Mouse (Mus musculus): ENCODE measurements around the gene Mtap. TPM values are rescaled to one million over a fixed set of nuclear protein-coding genes. Genes with fewer than 3 reads are reported as not detected.

The Mtap gene
- polyA plus RNA-seq, 1 experiment from 2014 or later, result 72.0 TPM

DNA sequence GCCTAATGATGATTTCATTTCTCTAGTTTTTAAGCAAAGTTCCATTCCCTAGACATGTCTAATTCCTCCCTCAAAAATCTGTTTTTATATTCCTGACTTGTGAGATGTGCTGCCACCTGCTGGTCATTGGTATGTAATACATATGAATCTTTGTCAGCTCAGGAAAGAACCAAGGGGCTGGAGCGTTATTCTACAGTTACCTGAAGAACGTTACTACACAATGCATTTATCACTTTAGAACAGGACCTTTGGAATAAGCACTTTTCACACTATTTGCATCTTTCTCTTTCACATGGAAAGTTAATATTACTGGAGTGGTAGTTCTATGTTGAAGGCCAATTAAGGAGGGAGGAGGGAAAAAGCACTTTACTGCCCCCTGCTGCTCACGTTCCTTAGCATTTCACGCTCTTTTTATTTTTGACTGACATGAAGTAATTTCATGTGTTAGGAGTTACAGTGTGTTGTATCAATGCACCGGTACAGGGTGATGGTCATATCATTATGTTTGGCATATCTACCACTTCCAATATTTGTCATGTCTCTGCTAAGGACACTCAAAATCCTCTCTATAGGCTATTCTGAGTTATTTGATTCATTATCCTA lies 7.5 kb upstream of the Mtap start:
- 7% methylated on average over 5 of the region's 5 CpGs for WGBS
- no peak overlapping the region for H3K4me3 ChIP-seq (ENCODE audit: low read length)

DNA sequence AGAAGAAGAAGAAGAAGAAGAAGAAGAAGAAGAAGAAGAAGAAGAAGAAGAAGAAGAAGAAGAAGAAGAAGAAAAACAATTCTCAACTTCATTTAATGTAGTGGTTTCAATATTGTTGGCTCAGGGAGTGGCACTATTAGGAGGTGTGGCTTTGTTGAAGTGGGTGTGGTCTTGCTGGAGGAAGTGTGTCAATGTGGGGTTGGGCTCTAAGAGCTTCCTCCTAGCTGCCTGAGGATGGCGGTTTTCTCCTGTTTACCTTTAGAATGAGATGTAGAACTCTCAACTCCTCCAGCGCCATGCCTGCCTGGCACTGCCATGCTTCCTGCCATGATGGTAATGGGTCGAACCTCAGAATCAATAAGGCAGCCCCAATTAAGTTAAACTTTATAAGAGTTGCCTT lies 5.1 kb upstream of the Mtap start:
- no peak overlapping the region for H3K9ac ChIP-seq (replicated peaks; ENCODE audit: low read length)
- H3K9me3 ChIP-seq (ENCODE audit: low read length), result no peaks in the 10 kb centered on the region
- no peaks in the 10 kb centered on the region for H3K27me3 ChIP-seq (ENCODE audit: insufficient read depth, low read length)
- H3K27ac ChIP-seq (ENCODE audit: low read length), result no peak overlapping the region
- H3K4me1 ChIP-seq (ENCODE audit: insufficient read depth, low read length), result peaks cover 14% of the 10 kb centered on the region
- no peaks in the 10 kb centered on the region for H3K36me3 ChIP-seq (ENCODE audit: insufficient read depth, low read length)
- WGBS, result 78% methylated on average over 3 of the region's 3 CpGs
- no peak for ATAC-seq (ENCODE audit: low FRiP score, low TSS enrichment)
- H3K4me3 ChIP-seq (ENCODE audit: low read length), result no peak overlapping the region
- no peak overlapping the region for H3K4me2 ChIP-seq (replicated peaks; ENCODE audit: low read depth, low read length)

More for the DNA sequence above, 7.5 kb upstream of the Mtap start:
- no peak overlapping the region for H3K27ac ChIP-seq (ENCODE audit: low read length)
- H3K9me3 ChIP-seq (ENCODE audit: low read length), result no peaks in the 10 kb centered on the region
- H3K4me1 ChIP-seq (ENCODE audit: insufficient read depth, low read length), result peaks cover 9% of the 10 kb centered on the region
- H3K36me3 ChIP-seq (ENCODE audit: insufficient read depth, low read length), result no peaks in the 10 kb centered on the region
- peak; percentile 49 for ATAC-seq (ENCODE audit: low FRiP score, low TSS enrichment)
- H3K9ac ChIP-seq (replicated peaks; ENCODE audit: low read length), result no peak overlapping the region
- no peak overlapping the region for H3K4me2 ChIP-seq (replicated peaks; ENCODE audit: low read depth, low read length)
- no peaks in the 10 kb centered on the region for H3K27me3 ChIP-seq (ENCODE audit: insufficient read depth, low read length)

- no peaks in the 10 kb centered on the region for H3K9me3 ChIP-seq (ENCODE audit: low read length)
- H3K4me1 ChIP-seq (ENCODE audit: insufficient read depth, low read length), result peaks cover 37% of the 10 kb centered on the region
- no peaks in the 10 kb centered on the region for H3K27me3 ChIP-seq (ENCODE audit: insufficient read depth, low read length)
- no peak for ATAC-seq (ENCODE audit: low FRiP score, low TSS enrichment)
- H3K9ac ChIP-seq (replicated peaks; ENCODE audit: low read length), result peak overlapping the region; percentile 93; the same call in 1 of the 2 replicates
- no peak overlapping the region; the same call in 1 of the 2 replicates for H3K27ac ChIP-seq (ENCODE audit: low read length)
- WGBS, result 35% methylated on average over 3 of the region's 3 CpGs
- H3K36me3 ChIP-seq (ENCODE audit: insufficient read depth, low read length), result no peaks in the 10 kb centered on the region
- peak overlapping the region; percentile 83 for H3K4me2 ChIP-seq (replicated peaks; ENCODE audit: low read depth, low read length)
- peak overlapping the region; percentile 92 for H3K4me3 ChIP-seq (ENCODE audit: low read length)
Measured at GRCm38 (mm10) chr4:89136356-89136755, 566 bp upstream of the Mtap start.

- Histone ChIP-seq H3K36me3 (ENCODE audit: insufficient read depth, low read length) (peaks cover 2% of the 10 kb centered on the region; the same call in 1 of the 2 replicates), H3K4me2 (replicated peaks; ENCODE audit: low read depth, low read length) (peak overlapping the region; percentile 83), H3K9ac (replicated peaks; ENCODE audit: low read length) (peak overlapping the region; percentile 93), H3K4me1 (ENCODE audit: insufficient read depth, low read length) (peaks cover 37% of the 10 kb centered on the region), H3K4me3 (ENCODE audit: low read length) (peak overlapping the region; percentile 92), H3K27ac (ENCODE audit: low read length) (peak overlapping the region; percentile 91), H3K27me3 (ENCODE audit: insufficient read depth, low read length) (no peaks in the 10 kb centered on the region), H3K9me3 (ENCODE audit: low read length) (no peaks in the 10 kb centered on the region)
- WGBS, result under 1% methylated on average over 35 of the region's 36 CpGs
- peak; percentile 83 for ATAC-seq (ENCODE audit: low FRiP score, low TSS enrichment)
Measured at GRCm38 (mm10) chr4:89137542-89138360, 829 bp downstream of the Mtap start.

- WGBS, result 15% methylated on average over 4 of the region's 4 CpGs
- Histone ChIP-seq H3K36me3 (ENCODE audit: insufficient read depth, low read length) (peaks cover 3% of the 10 kb centered on the region; the same call in 1 of the 2 replicates), H3K9ac (replicated peaks; ENCODE audit: low read length) (peak overlapping the region; percentile 93), H3K27me3 (ENCODE audit: insufficient read depth, low read length) (no peaks in the 10 kb centered on the region), H3K4me3 (ENCODE audit: low read length) (peak overlapping the region; percentile 92), H3K4me1 (ENCODE audit: insufficient read depth, low read length) (peaks cover 37% of the 10 kb centered on the region), H3K9me3 (ENCODE audit: low read length) (no peaks in the 10 kb centered on the region), H3K4me2 (replicated peaks; ENCODE audit: low read depth, low read length) (peak overlapping the region; percentile 83), H3K27ac (ENCODE audit: low read length) (peak overlapping the region; percentile 91)
- no peak for ATAC-seq (ENCODE audit: low FRiP score, low TSS enrichment)
Measured at GRCm38 (mm10) chr4:89138361-89138651, 1.4 kb downstream of the Mtap start.

DNA sequence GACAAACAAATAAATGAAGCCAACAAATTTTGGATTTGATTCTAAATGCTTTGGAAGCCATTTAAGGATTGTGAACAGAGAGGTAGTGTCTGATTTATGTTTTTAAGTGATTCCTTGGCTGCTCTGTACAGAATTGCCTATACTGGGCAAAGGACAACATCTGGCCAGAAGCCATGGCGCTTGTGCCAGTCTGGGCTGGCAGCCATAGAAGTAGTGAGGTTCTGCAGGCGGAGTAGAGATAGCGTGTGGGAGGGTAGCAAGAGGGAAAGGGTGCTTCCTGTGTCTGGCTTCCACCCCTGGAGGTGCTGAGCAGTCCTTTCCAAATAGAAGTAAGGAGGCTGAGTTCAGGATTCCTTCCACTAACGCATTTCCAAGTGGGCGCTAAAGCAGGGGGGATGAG lies 3.9 kb downstream of the Mtap start:
- H3K9ac ChIP-seq (replicated peaks; ENCODE audit: low read length), result no peak overlapping the region
- peaks cover 10% of the 10 kb centered on the region for H3K36me3 ChIP-seq (ENCODE audit: insufficient read depth, low read length)
- H3K27me3 ChIP-seq (ENCODE audit: insufficient read depth, low read length), result no peaks in the 10 kb centered on the region
- ATAC-seq (ENCODE audit: low FRiP score, low TSS enrichment), result no peak
- peaks cover 37% of the 10 kb centered on the region for H3K4me1 ChIP-seq (ENCODE audit: insufficient read depth, low read length)
- no peak overlapping the region for H3K4me2 ChIP-seq (replicated peaks; ENCODE audit: low read depth, low read length)
- H3K4me3 ChIP-seq (ENCODE audit: low read length), result no peak overlapping the region
- 61% methylated on average over 5 of the region's 5 CpGs for whole genome bisulfite sequencing
- no peaks in the 10 kb centered on the region for H3K9me3 ChIP-seq (ENCODE audit: low read length)
- no peak overlapping the region for H3K27ac ChIP-seq (ENCODE audit: low read length)

- Histone ChIP-seq H3K27ac (ENCODE audit: low read length) (no peak overlapping the region), H3K9ac (replicated peaks; ENCODE audit: low read length) (no peak overlapping the region), H3K9me3 (ENCODE audit: low read length) (no peaks in the 10 kb centered on the region), H3K36me3 (ENCODE audit: insufficient read depth, low read length) (peaks cover 23% of the 10 kb centered on the region), H3K4me2 (replicated peaks; ENCODE audit: low read depth, low read length) (no peak overlapping the region), H3K27me3 (ENCODE audit: insufficient read depth, low read length) (no peaks in the 10 kb centered on the region), H3K4me1 (ENCODE audit: insufficient read depth, low read length) (peaks cover 9% of the 10 kb centered on the region; the same call in 1 of the 2 replicates), H3K4me3 (ENCODE audit: low read length) (no peak overlapping the region)
- WGBS, result 43% methylated on average over 6 of the region's 6 CpGs
- peak; percentile 72; the same call in 1 of the 2 replicates for ATAC-seq (ENCODE audit: low FRiP score, low TSS enrichment)
Measured at GRCm38 (mm10) chr4:89145409-89145808, 8.5 kb downstream of the Mtap start.

DNA sequence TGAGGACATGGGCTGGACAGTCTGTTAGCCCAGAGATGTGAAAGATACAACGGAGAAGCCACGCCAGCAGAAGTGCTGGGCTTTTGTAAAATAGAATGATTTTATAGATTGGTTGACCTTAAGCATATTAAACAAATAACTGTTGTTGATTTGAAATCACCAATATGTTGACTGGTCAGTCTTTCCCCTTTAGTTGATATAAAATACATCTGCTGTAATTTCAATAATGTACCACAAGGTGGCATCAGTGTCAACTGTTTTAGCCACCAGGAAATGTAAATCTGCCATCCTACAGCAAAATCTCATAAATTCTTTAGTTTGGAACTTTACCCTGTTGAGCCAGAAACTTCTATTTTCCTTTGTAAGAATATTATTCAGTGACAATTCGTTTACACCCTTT lies 9.4 kb downstream of the Mtap start:
- WGBS, result 48% methylated on average over 3 of the region's 3 CpGs
- Histone ChIP-seq H3K9me3 (ENCODE audit: low read length) (no peaks in the 10 kb centered on the region), H3K36me3 (ENCODE audit: insufficient read depth, low read length) (peaks cover 28% of the 10 kb centered on the region), H3K4me3 (ENCODE audit: low read length) (no peak overlapping the region), H3K9ac (replicated peaks; ENCODE audit: low read length) (no peak overlapping the region), H3K4me1 (ENCODE audit: insufficient read depth, low read length) (peaks cover under 1% of the 10 kb centered on the region; the same call in 1 of the 2 replicates), H3K27me3 (ENCODE audit: insufficient read depth, low read length) (no peaks in the 10 kb centered on the region), H3K27ac (ENCODE audit: low read length) (no peak overlapping the region), H3K4me2 (replicated peaks; ENCODE audit: low read depth, low read length) (no peak overlapping the region)
- ATAC-seq (ENCODE audit: low FRiP score, low TSS enrichment), result no peak

- H3K27me3 ChIP-seq (ENCODE audit: insufficient read depth, low read length), result no peaks in the 10 kb centered on the region
- no peak overlapping the region for H3K27ac ChIP-seq (ENCODE audit: low read length)
- H3K9ac ChIP-seq (replicated peaks; ENCODE audit: low read length), result no peak overlapping the region
- no peaks in the 10 kb centered on the region for H3K4me1 ChIP-seq (ENCODE audit: insufficient read depth, low read length)
- H3K9me3 ChIP-seq (ENCODE audit: low read length), result no peaks in the 10 kb centered on the region
- no peak overlapping the region for H3K4me2 ChIP-seq (replicated peaks; ENCODE audit: low read depth, low read length)
- no peak for ATAC-seq (ENCODE audit: low FRiP score, low TSS enrichment)
- no peak overlapping the region for H3K4me3 ChIP-seq (ENCODE audit: low read length)
- peaks cover 22% of the 10 kb centered on the region for H3K36me3 ChIP-seq (ENCODE audit: insufficient read depth, low read length)
Measured at GRCm38 (mm10) chr4:89149261-89149660, 12.3 kb downstream of the Mtap start.

GRCm38 (mm10) chr4:89161389-89161788 lies 24.5 kb downstream of the Mtap start:
- WGBS, result 94% methylated on average over 3 of the region's 3 CpGs
- peaks cover 50% of the 10 kb centered on the region for H3K36me3 ChIP-seq (ENCODE audit: insufficient read depth, low read length)

More at GRCm38 (mm10) chr4:89161389-89161788, 24.5 kb downstream of the Mtap start:
- Histone ChIP-seq H3K4me3 (ENCODE audit: low read length) (no peak overlapping the region), H3K27me3 (ENCODE audit: insufficient read depth, low read length) (no peaks in the 10 kb centered on the region), H3K9ac (replicated peaks; ENCODE audit: low read length) (no peak overlapping the region), H3K4me2 (replicated peaks; ENCODE audit: low read depth, low read length) (no peak overlapping the region), H3K4me1 (ENCODE audit: insufficient read depth, low read length) (no peaks in the 10 kb centered on the region), H3K27ac (ENCODE audit: low read length) (no peak overlapping the region), H3K9me3 (ENCODE audit: low read length) (no peaks in the 10 kb centered on the region)
- ATAC-seq (ENCODE audit: low FRiP score, low TSS enrichment), result no peak
